Mouse (Mus musculus): ENCODE results near the gene Snap23. TPM values are rescaled to one million over a fixed set of nuclear protein-coding genes. Genes with fewer than 3 reads are reported as not detected.
"Not testable (repeated sequence)": the region's sequence is repeated elsewhere in the genome, so short reads cannot be mapped to it uniquely, and the experiment has no call there.

Gene Snap23
- 10 to 100 TPM; 51.9 to 61.8 TPM for polyA plus RNA-seq (2017; shearing (Covaris generic))

- ATAC-seq: peak; percentile 79
Observed at GRCm38 (mm10) chr2:120566886-120567797, at the start of gene Snap23. Gene Snap23, plus strand, starts transcription at chr2:120567671.

GRCm38 (mm10) chr2:120518547-120519210 is 48.8 kb upstream of the Snap23 start:
- no peak for ATAC-seq

GRCm38 (mm10) chr2:120526771-120527170 is 40.7 kb upstream of the Snap23 start:
- no peak for ATAC-seq

GRCm38 (mm10) chr2:120529531-120529930 is 37.9 kb upstream of the Snap23 start:
- ATAC-seq: no peak

GRCm38 (mm10) chr2:120531223-120531622 is 36.2 kb upstream of the Snap23 start:
- ATAC-seq: no peak

- ATAC-seq: no peak
Observed at GRCm38 (mm10) chr2:120539333-120539732, 28.1 kb upstream of the Snap23 start.

GRCm38 (mm10) chr2:120539778-120540208 is 27.7 kb upstream of the Snap23 start:
- ATAC-seq: no peak

- ATAC-seq: no peak
Observed at GRCm38 (mm10) chr2:120544732-120545131, 22.7 kb upstream of the Snap23 start.

GRCm38 (mm10) chr2:120556868-120557267 is 10.6 kb upstream of the Snap23 start:
- ATAC-seq: no peak

- ATAC-seq: no peak
Observed at GRCm38 (mm10) chr2:120558813-120559212, 8.7 kb upstream of the Snap23 start.

- no peak for ATAC-seq
Observed at GRCm38 (mm10) chr2:120561524-120561923, 5.9 kb upstream of the Snap23 start.

- no peak for ATAC-seq
Observed at GRCm38 (mm10) chr2:120562859-120563234, 4.6 kb upstream of the Snap23 start.

- ATAC-seq: peak; percentile 81
Observed at GRCm38 (mm10) chr2:120563235-120563990, 4.1 kb upstream of the Snap23 start, which contains the start of gene Zfp106. Gene Zfp106, minus strand, starts transcription at chr2:120563843.

GRCm38 (mm10) chr2:120564548-120565188 is 2.8 kb upstream of the Snap23 start:
- not testable (repeated sequence) for ATAC-seq

- ATAC-seq: no peak
Observed at GRCm38 (mm10) chr2:120565363-120565762, 2.1 kb upstream of the Snap23 start.

- peak; percentile 35 for ATAC-seq
Observed at GRCm38 (mm10) chr2:120567798-120568320, 388 bp downstream of the Snap23 start.

- no peak for ATAC-seq
Observed at GRCm38 (mm10) chr2:120571081-120571480, 3.6 kb downstream of the Snap23 start.

GRCm38 (mm10) chr2:120572161-120572560 is 4.7 kb downstream of the Snap23 start:
- not testable (repeated sequence) for ATAC-seq

GRCm38 (mm10) chr2:120575121-120575520 is 7.7 kb downstream of the Snap23 start:
- ATAC-seq: no peak

- no peak for ATAC-seq
Observed at GRCm38 (mm10) chr2:120575978-120576377, 8.5 kb downstream of the Snap23 start.

GRCm38 (mm10) chr2:120577799-120578198 is 10.3 kb downstream of the Snap23 start:
- ATAC-seq: no peak

- peak; percentile 85 for ATAC-seq
Observed at GRCm38 (mm10) chr2:120578286-120578685, 10.8 kb downstream of the Snap23 start.

Measured in CD4-positive, CD25-positive, alpha-beta regulatory T cell, adult 4 months (primary cell).